Mouse (Mus musculus): ENCODE measurements around the gene Rarb. TPM values are rescaled to one million over a fixed set of nuclear protein-coding genes. Genes with fewer than 3 reads are reported as not detected.

Gene Rarb
- polyA plus RNA-seq, 1 experiment from 2014 or later = not detected

DNA sequence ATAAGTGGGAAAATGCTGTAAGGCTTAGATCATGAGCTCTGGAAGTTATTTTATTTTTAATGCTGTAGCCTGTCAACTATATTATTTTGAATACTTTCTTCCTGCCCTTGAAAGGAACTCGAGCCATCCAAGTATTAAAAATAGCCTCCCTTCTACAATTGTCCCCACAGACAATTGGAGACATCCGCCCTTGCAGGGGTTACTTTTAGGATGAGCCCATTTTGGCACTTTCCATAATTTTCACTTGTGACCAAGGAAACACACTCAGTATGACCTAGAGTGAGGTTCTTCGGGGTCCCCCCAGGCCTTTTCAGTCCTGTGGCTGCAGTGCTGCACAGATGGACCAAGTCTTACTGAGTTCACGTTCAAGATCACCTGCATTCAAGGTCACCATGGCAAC is 119.7 kb downstream of the Rarb start:
- H3K4me3 ChIP-seq (ENCODE audit: inconsistent target) = no peak overlapping the region
- H3K27ac ChIP-seq = no peak overlapping the region
- no peaks in the 10 kb centered on the region for H3K79me2 ChIP-seq (ENCODE audit: inconsistent target)
- H3K36me3 ChIP-seq (ENCODE audit: inconsistent target) = no peaks in the 10 kb centered on the region
- 74% methylated on average over 4 of the region's 4 CpGs for WGBS (ENCODE audit: missing documents)

DNA sequence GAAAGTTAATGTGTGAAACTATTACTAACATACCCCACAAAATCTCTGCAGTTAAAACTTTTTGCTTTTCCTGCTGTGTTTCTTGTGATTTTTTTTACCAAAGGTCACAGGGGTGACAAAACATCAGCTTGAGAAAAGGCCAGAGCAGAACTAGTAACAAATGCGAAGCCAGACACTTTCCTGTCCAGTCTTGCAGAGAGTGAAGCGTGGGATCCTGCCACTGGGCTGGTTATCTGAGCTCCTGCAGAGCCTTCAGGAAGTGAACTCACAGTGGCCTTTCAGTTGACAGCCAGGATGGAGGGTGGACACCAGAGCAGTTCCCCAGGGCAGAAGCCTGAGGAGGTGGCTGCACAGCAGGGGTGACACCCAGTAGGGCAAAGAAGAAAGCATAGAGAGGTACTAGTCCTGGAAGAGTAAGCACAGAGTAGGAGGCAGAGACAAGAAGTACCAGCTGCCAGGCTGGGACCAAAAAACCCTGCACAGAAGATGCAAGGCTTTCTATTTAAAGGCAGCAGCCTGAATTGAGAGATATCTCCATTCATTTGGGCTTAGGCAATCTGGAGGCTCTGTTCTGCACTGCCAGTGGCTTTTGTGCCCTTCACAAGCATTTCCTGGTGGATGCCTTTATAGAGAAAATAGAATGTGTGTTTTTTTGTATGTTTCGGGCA is 123.4 kb downstream of the Rarb start:
- WGBS (ENCODE audit: missing documents) = 79% methylated on average over 3 of the region's 3 CpGs
- no peak overlapping the region for H3K4me3 ChIP-seq (ENCODE audit: inconsistent target)
- no peaks in the 10 kb centered on the region for H3K79me2 ChIP-seq (ENCODE audit: inconsistent target)

DNA sequence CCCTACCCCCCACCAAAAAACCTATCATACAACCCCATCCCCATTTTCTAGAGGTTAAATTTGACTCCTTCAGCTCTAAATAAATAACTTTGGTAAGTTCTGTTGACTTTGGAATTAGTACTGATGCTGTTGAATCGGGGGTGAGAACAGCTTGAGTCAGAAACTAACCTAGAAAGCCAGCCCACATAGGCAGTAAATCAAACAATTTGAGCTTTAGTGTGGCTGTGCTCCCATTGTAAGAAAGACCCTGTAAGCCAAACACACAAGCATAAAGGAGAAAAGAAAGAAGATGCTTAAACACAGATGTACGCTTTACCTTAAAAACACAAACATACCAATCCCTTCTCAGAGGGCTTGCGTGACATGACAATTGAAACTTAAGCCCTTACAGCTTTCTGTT is 140.6 kb downstream of the Rarb start:
- H3K36me3 ChIP-seq (ENCODE audit: inconsistent target) = no peaks in the 10 kb centered on the region
- no peak overlapping the region for H3K27ac ChIP-seq
- 84% methylated on average over 3 of the region's 3 CpGs for WGBS (ENCODE audit: missing documents)
- no peaks in the 10 kb centered on the region for H3K79me2 ChIP-seq (ENCODE audit: inconsistent target)
- H3K4me3 ChIP-seq (ENCODE audit: inconsistent target) = no peak overlapping the region

More for the DNA sequence above, 123.4 kb downstream of the Rarb start:
- Histone ChIP-seq H3K27ac (no peak overlapping the region), H3K36me3 (ENCODE audit: inconsistent target) (no peaks in the 10 kb centered on the region)

DNA sequence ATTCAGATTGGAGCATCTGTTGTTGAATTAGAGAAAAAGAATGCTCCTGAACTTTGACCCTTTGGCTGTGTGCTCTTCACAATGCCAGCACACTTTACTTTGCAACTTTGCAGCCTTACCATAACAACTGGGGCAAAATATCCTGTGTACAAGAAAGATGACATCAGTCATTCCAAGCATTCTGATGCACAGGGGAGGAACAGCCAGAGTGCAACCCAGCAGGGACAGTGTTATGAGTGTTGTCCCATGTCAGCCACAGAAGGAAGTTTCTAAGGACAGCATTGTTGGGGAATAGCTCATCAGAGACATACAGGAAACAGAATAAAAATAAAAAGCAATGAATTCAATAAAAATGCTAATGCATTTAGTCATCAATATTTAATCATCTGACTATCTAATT is 141.9 kb downstream of the Rarb start:
- Histone ChIP-seq H3K27ac (no peak overlapping the region), H3K79me2 (ENCODE audit: inconsistent target) (no peaks in the 10 kb centered on the region), H3K36me3 (ENCODE audit: inconsistent target) (no peaks in the 10 kb centered on the region), H3K4me3 (ENCODE audit: inconsistent target) (no peak overlapping the region)

DNA sequence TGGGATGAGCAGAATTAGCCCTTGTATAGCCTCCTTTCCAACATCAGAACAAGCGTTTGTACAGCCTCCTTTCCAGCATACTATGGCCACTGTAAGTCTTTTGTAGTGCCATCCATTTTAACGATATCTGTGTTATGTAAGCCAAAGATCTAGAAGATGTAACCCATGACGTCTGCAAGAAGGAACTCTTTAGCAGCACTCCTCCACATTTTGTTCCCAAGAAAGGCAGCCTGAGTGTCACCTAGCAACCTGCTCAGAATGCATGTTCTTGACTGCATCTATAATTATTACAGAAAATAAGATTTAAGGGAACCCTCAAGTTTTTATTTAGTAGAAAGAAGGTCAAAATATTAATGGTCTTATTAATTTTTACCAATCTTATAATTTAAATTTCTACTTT is 148.4 kb downstream of the Rarb start:
- H3K27ac ChIP-seq = no peak overlapping the region
- H3K4me3 ChIP-seq (ENCODE audit: inconsistent target) = no peak overlapping the region
- H3K36me3 ChIP-seq (ENCODE audit: inconsistent target) = no peaks in the 10 kb centered on the region
- H3K79me2 ChIP-seq (ENCODE audit: inconsistent target) = no peaks in the 10 kb centered on the region
- WGBS (ENCODE audit: missing documents) = 82% methylated on average over 3 of the region's 3 CpGs

DNA sequence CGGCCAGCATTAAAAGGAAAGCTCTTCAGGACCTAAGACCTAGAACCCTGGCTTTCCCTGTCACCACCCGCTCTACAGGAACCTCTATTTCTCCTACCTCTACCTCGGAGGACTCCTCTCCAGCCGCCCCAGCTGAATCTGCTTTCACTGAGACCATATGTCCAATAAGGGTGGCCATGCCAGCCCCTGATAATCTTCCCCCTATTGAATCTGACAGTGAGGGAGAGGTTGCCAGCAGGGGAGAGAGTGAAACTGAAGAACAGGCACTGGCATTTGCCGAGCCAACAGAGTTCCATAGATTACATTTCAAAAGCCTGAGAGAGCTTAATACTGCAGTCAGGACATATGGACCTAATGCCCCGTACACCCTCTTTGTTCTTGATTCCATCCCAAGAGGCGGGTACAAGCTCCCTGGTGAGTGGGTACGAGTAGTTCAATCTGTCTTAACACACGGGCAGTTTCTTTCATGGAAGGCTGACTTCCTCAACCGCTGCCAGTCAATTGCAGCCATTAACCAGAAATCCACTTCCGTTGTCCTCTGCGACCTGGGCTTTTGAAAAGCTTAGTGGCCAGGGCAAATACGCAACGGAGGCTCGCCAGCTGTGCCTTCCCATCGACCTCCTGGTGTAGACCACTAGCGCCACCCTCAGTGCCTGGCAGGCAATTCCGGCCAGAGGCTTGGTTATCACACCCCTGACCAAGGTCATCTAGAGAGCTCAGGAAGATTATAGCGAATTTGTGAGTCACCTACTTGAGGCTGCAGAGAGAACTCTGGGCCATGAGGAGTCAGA is 179.6 kb downstream of the Rarb start:
- H3K4me3 ChIP-seq (ENCODE audit: inconsistent target) = no peak overlapping the region
- 93% methylated on average over 19 of the region's 19 CpGs for WGBS (ENCODE audit: missing documents)
- H3K79me2 ChIP-seq (ENCODE audit: inconsistent target) = no peaks in the 10 kb centered on the region
- H3K27ac ChIP-seq = no peak overlapping the region
- H3K36me3 ChIP-seq (ENCODE audit: inconsistent target) = no peaks in the 10 kb centered on the region

DNA sequence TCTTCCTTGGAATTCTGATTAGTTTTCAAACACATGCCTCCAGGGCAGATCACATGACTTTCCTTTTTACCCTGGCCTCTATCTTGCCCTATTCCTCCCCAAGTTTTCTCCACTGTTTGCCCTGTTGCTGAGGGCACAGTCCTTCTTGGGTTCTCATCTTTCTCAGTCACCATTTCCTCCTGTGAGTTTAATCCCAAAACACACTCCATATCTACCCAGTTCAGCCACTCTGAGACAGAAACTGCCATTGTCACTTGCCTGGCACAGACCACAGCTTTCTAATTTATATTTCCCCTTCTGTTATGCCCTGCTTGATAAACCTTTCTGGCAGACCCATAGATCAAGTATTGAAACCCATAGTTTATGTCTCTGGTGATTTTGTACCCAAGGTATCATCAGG is 205.0 kb downstream of the Rarb start:
- no peaks in the 10 kb centered on the region for H3K36me3 ChIP-seq (ENCODE audit: inconsistent target)
- H3K27ac ChIP-seq = no peak overlapping the region

DNA sequence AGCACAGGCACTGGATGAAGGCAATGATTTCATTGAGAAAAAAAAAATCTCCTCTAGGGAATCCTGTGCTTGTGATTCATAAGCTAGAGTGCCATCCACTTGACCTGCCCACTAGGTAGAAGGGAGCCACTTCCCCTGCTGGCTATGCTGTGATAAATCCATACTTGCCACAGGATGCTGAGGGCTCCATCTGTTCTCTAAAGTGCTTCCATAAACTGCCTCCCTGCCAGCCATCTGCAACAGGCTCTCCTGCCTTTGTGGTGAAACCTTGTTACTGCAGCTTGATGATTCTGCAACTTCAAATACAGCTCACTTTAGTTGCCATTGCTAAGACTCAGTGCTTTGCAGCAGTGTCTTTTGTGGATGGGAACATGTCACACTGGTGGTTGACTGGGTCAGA is 213.5 kb downstream of the Rarb start:
- Histone ChIP-seq H3K27ac (no peak overlapping the region), H3K36me3 (ENCODE audit: inconsistent target) (no peaks in the 10 kb centered on the region), H3K4me3 (ENCODE audit: inconsistent target) (no peak overlapping the region), H3K79me2 (ENCODE audit: inconsistent target) (no peaks in the 10 kb centered on the region)

More for the DNA sequence above, 205.0 kb downstream of the Rarb start:
- Histone ChIP-seq H3K4me3 (ENCODE audit: inconsistent target) (no peak overlapping the region), H3K79me2 (ENCODE audit: inconsistent target) (no peaks in the 10 kb centered on the region)

DNA sequence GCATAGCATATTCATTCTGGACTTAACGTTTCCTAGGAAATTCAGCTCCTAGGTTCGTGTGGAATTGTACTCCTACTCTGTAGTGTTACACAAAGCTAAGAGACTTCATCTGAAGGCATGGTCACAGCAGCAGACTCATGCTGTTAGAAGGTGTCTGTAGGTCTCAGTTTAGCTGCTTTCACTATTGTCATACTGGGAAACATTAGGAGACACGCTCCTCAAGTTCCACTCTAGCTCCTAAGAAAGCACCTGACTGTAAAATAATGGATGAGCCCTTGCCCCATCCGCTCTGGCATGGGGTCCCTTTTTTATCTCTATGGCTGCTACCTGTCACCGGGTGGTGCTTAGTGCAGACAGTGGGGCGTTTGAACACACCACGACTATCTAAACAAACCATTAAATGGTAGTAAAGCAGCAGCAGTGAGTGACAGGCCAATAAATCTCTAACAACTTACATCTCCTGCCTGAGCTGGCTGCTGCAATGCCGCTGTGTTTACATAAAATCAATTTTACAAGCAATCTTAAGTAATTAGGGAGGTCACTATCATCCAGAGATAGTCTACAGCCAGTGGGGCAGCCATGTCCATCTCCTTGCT is 214.4 kb downstream of the Rarb start:
- Histone ChIP-seq H3K4me3 (ENCODE audit: inconsistent target) (no peak overlapping the region), H3K27ac (no peak overlapping the region), H3K36me3 (ENCODE audit: inconsistent target) (no peaks in the 10 kb centered on the region), H3K79me2 (ENCODE audit: inconsistent target) (no peaks in the 10 kb centered on the region)
- WGBS (ENCODE audit: missing documents) = 64% methylated on average over 8 of the region's 8 CpGs

DNA sequence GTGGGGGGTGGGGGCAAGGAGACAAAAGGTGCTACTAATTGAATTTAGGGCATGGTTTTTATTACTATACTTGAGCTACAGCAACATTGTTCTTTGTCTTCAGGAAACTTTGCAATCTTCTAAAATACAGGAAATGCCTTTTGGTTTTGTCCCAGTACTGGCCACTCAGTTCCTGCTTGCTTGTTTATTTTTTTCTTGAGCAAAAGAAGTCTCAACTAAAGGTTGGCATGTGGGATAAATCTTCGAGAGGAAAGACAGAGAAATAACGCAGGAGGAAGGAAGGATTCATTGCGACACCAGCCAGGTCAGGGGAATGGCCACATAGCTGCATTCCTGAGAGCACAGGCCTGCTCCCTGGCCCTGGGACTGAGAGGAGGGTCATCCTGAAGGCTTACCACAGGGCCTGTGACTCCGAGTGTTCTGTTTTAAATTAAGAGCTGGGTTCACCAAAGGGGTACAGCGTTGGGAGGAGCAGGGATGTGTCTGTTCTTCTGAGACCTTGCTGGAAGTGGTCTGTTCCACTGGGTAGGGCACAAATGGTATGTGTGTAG is 215.8 kb downstream of the Rarb start:
- no peak overlapping the region for H3K4me3 ChIP-seq (ENCODE audit: inconsistent target)
- H3K27ac ChIP-seq = no peak overlapping the region
- H3K79me2 ChIP-seq (ENCODE audit: inconsistent target) = no peaks in the 10 kb centered on the region
- WGBS (ENCODE audit: missing documents) = 18% methylated on average over 5 of the region's 5 CpGs
- no peaks in the 10 kb centered on the region for H3K36me3 ChIP-seq (ENCODE audit: inconsistent target)

DNA sequence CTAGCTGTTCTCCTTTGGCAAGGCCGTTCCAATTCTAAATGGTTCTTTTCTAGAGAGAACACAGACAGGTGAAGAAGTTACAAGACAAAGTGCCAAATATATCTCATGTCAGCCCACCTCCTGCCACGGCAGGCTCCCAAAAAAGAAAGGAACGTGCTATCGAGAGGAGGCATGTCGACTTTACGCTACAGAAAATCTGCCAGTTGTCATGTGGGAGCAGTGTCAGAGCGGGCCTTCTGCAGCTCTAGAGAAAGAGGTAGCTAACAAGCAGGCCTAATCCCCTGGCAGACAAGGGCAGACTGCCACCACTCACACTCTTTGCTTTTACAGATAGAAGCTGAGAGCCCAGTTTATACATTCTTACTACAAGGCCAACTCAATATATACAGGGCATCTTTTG is 219.7 kb downstream of the Rarb start:
- Histone ChIP-seq H3K36me3 (ENCODE audit: inconsistent target) (no peaks in the 10 kb centered on the region), H3K4me3 (ENCODE audit: inconsistent target) (no peak overlapping the region), H3K79me2 (ENCODE audit: inconsistent target) (no peaks in the 10 kb centered on the region), H3K27ac (no peak overlapping the region)
- 94% methylated on average over 7 of the region's 7 CpGs for WGBS (ENCODE audit: missing documents)

DNA sequence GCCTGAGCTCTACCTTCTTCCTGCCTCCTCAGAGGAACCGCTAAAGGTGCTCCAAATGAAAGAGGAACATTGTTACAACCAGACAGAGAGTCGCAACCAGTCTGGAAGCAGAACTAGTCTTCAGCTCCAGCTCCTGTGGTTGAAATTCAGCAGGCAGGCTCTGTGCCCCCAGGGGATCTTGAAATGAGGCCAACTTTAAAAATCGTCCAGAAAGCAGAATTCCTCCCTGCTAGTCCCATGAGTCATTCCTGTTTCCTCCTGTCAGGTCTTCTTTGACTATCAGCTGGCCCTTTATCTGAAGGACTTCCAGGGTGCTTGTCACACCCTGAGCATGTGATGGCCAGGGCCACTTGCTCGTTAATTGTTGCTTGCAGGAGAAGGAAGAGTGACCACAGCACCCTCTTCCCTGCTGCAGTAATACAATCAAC is 220.9 kb downstream of the Rarb start:
- no peak overlapping the region for H3K4me3 ChIP-seq (ENCODE audit: inconsistent target)
- WGBS (ENCODE audit: missing documents) = 4% methylated on average over 4 of the region's 4 CpGs
- no peak overlapping the region for H3K27ac ChIP-seq
- no peaks in the 10 kb centered on the region for H3K79me2 ChIP-seq (ENCODE audit: inconsistent target)
- no peaks in the 10 kb centered on the region for H3K36me3 ChIP-seq (ENCODE audit: inconsistent target)

DNA sequence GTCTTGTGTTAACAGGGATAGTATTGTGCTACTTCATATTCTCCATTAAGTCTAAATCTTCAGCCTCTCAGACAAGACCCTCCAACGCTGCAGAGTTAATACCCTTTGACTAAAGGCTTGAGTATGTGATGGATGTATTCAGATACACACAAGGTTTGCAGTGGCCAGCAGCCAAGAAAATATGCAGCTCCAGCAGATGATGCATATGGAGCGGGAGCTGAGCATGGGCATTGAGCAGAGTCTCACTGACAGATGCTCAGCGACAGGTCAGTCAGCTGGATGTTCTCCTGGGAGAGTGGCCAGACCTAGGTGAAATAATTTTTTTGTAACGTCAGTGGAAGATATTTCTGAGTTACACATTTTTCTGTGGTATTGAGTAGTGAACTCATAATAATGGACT is 229.8 kb downstream of the Rarb start:
- Histone ChIP-seq H3K79me2 (ENCODE audit: inconsistent target) (no peaks in the 10 kb centered on the region), H3K36me3 (ENCODE audit: inconsistent target) (no peaks in the 10 kb centered on the region), H3K27ac (no peak overlapping the region), H3K4me3 (ENCODE audit: inconsistent target) (no peak overlapping the region)
- WGBS (ENCODE audit: missing documents) = 96% methylated on average over 4 of the region's 4 CpGs

DNA sequence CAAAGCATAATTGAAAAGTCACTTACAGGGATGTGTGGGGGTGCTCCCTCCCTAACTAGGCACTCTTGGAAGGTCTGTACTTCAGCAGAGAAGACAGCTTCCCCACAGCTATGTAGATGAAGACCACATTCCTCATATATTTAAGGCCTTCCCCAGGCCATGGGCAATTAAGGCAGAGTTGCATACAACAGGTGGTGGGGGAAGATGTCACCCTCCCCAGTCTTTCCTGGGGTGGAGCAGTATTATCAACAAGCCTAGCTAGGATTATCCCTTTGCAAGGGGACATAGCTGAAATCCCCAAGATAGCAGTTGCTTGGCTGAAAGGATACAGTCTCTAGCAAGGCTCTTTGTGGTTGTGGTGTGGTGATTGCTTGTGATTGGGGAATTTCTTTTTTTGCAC is 240.9 kb downstream of the Rarb start:
- no peaks in the 10 kb centered on the region for H3K79me2 ChIP-seq (ENCODE audit: inconsistent target)
- no peaks in the 10 kb centered on the region for H3K36me3 ChIP-seq (ENCODE audit: inconsistent target)
- H3K4me3 ChIP-seq (ENCODE audit: inconsistent target) = no peak overlapping the region
- H3K27ac ChIP-seq = no peak overlapping the region

DNA sequence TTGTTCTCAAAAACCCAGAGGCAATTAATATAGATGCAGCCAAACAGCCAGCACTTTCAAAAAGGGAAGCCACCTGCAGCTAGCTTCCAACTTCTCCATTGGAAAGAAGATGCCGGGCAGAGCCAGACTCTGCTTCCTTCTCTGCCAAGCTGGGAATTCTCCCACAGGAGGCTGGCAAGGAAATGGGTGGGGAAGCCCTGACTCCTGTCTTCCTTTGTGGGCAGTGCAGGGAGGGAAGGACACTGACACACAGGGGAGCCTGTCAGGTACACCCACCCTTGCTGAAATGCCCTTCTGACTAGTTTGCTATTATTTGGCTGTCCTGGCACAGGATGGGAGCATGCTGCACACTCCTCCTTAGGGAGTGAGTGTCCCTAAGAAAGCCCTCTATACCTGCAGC is 241.9 kb downstream of the Rarb start:
- Histone ChIP-seq H3K79me2 (ENCODE audit: inconsistent target) (no peaks in the 10 kb centered on the region), H3K36me3 (ENCODE audit: inconsistent target) (no peaks in the 10 kb centered on the region), H3K27ac (no peak overlapping the region), H3K4me3 (ENCODE audit: inconsistent target) (no peak overlapping the region)
- 0% methylated on average over 1 of the region's 1 CpGs for WGBS (ENCODE audit: missing documents)
